Mouse (Mus musculus) monocyte, adult 5-6 weeks (primary cell): Measurements from ENCODE around the gene Lyrm4. TPM values are rescaled to one million over a fixed set of nuclear protein-coding genes. Genes with fewer than 3 reads are reported as not detected.

Source experiments
- ATAC-seq: fragments of 153-309, 156-312 bp; replicated peaks from 2 replicates; pipeline ENCODE4 v1.8.0; 2017; ENCODE audit warnings: mild to moderate bottlenecking; ENCODE audit not compliant: low TSS enrichment, insufficient number of reproducible peaks, severe bottlenecking, poor library complexity, low FRiP score
- total RNA-seq: library from RNA; stranded (forward); fragments of 200-1000, 200-491, 200-594 nt; gene quantifications from 3 replicates; pipeline ENCODE4 v1.2.3, GENCODE M21; 2017

Lyrm4 gene
- total RNA-seq, 1 experiment from 2014 or later: 6.6 TPM

- no peak for ATAC-seq
Measured at GRCm38 (mm10) chr13:36015636-36016035, 101.7 kb downstream of the Lyrm4 start.

DNA sequence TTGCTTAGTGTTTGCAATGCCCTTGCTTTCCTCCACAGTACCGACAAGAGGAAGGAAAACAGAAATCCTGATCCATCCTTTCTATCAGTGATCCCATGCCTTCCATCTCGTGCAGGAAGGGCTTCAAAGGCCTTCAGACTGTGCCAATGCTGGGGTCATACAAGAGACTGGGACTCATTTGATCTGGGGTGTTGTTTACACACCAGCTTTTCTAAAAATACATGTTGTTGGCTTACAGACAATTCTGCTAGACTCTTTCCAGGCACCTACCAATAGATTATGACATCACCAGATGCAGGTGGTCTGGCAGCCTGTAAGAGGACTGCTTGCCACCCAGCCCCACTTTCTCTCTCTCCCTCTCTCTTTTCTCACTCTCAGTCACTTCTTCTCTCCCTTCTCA, 107.3 kb downstream of the Lyrm4 start:
- ATAC-seq: no peak

GRCm38 (mm10) chr13:36000798-36001197, 116.5 kb downstream of the Lyrm4 start:
- no peak for ATAC-seq

DNA sequence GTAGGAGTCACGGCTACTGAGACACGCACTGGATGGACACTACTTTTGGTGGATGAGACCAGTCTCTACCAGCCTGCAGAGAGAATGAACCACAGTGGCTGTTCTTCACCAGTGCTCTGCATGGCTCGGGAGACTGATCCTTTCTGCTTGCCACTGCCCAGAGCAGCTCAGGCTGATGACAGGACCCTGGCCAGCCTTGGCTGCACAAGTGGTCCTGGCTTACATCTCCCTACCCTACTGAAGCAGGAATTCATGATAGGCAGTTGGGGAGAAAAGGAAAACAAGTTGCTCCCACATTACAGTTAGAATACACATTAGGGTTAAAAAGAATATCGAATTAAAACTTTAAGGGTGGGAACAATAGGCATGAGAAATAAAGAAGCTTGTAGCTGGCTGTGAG, 119.7 kb downstream of the Lyrm4 start:
- ATAC-seq: no peak

- ATAC-seq: no peak
Measured at GRCm38 (mm10) chr13:35995696-35996426, 121.5 kb downstream of the Lyrm4 start.

GRCm38 (mm10) chr13:35995231-35995630, 122.1 kb downstream of the Lyrm4 start:
- ATAC-seq: no peak

DNA sequence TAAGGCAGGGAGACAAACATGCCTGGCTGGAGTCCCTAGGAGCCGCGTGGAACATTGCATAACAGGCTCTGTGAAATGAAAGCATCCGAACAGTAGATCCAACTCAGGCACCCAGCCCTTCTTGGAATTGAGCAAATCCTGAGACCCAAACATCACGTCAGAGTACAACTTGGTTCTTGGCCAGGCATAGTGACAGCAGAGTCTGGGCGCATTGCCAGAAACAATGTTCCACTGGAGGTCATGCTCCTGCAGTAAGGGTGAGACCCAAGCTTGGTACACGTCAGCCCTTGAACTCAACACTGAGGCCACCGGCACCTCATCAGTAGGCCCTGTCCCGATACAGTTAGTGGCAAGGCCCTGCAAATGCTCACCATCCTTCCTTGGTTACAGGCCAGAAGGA, 123.3 kb downstream of the Lyrm4 start:
- ATAC-seq: no peak

GRCm38 (mm10) chr13:35991185-35991584, 126.1 kb downstream of the Lyrm4 start:
- ATAC-seq: peak; percentile 43

GRCm38 (mm10) chr13:35989329-35989728, 128.0 kb downstream of the Lyrm4 start:
- no peak for ATAC-seq

GRCm38 (mm10) chr13:35982985-35983384, 134.3 kb downstream of the Lyrm4 start:
- ATAC-seq: no peak

DNA sequence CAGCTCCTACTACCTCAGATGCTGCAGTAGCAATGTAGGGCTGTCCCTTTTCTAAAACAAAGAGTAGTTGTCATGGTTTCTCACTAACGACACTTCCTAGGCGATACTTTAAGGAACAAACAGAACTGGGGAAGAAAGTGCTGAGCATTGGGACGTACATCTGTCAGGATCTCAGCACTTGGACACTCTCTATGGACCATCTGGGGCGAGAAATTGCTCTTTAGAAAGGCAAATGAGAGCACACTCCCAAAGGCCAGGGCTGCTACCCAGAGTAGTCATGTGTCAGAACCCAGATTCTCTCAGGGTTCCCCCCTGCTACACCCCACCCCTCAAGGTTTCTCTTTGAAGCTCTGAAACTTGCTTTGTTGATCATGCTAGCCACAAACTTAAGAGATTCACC, 136.9 kb downstream of the Lyrm4 start:
- no peak for ATAC-seq

DNA sequence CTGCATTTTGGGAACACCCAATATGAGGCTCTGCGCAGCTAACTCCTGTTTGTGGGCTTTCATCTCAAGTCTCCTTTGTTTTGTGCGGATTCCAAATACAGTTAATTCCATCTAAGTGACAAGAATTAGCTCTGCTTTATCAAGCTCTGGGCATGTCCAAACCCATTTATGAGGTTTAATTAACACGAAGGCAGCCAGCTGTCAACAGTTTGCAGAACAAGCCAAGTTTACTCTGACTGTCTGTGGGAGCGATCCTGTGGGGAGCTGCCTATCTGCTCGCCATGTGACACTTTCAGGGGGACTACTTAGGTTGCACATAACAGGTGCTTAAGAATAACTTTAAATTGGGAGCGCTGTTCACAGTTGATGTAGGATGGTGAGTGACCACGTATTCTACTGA, 140.4 kb downstream of the Lyrm4 start:
- no peak for ATAC-seq

DNA sequence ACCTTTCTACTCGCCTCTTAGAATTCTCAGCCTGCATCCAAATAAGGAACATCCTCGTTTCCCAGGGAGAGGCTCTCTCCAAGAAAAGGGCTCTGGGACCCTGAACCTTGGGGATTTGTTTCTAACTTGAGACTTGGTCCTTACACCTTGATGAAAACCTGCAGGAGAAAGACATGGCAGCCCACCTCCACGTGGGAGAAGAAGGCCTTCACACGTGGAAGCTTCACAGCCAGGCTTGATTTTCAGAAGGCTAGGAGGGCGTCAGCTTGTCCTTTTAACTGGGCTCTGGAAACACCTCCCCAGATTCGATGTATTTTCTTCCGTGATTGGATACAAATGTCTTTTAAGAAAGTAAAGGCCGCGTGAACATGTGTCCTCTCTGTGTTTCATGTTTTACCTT, 147.5 kb downstream of the Lyrm4 start:
- no peak for ATAC-seq

DNA sequence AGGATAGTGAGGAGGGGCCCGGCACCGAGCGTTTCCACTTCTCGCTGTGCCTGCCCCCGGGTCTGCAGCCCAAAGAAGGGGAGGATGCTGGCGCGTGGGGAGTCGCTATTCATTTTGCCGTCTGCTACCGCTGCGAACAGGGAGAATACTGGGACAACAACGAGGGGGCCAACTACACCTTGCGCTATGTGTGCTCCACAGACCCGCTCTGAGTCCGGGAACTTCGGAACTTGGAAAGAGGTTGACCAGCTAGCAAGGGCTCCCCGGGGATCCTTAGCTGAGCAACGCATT, 147.9 kb downstream of the Lyrm4 start:
- ATAC-seq: no peak

GRCm38 (mm10) chr13:35968719-35969430, 148.5 kb downstream of the Lyrm4 start:
- ATAC-seq: 0 out of 2 replicates have a peak, but pooled peaks have one; percentile 5

DNA sequence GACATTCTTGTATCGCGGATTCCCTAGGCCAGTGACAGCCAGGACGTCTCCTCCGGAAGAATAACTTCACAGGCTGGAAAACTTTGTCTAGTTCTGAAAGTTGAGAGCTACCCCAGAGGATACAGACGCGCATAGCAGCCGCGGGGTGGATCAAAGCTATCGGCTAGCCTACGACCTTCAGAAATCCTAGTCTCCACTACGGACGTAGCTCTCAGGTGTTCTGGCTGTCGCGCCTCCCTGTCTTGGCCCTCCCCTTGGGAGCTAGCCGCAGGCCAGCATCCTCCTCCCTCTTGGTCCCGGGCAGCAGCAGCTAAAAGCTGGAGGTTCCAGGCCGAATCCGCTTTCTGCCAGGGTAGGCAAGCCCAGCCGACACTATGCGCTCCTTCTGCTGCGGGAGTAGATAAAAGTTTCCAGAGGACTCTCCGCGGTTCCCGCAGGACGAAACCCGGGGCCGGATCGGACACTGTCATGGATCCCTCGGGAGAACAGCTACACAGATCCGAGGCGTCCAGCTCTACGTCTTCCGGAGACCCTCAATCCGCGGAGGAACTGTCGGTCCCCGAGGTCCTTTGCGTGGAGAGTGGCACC, 149.1 kb downstream of the Lyrm4 start:
- no peak for ATAC-seq

DNA sequence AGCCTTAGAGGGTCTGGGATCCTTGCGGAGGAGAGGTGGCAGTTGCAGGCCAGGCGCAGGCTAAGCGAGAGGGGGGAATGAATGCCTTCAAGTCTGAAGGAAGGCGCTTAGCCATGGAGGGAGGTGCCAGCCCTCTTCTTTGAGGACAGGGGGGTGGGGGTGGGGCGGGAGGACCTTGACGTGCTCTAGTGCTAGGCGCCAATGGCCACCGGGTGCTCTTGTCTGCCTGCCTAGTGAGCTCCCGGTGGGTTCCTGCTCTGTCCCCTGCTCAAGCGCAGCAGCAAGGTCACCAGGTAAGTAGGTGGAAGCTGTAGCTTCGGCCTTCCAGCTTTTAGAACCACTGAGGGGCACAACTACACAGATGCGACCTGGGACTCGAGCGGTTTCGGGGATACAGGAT, 149.6 kb downstream of the Lyrm4 start:
- ATAC-seq: no peak

GRCm38 (mm10) chr13:35963583-35963982, 153.7 kb downstream of the Lyrm4 start:
- no peak for ATAC-seq

DNA sequence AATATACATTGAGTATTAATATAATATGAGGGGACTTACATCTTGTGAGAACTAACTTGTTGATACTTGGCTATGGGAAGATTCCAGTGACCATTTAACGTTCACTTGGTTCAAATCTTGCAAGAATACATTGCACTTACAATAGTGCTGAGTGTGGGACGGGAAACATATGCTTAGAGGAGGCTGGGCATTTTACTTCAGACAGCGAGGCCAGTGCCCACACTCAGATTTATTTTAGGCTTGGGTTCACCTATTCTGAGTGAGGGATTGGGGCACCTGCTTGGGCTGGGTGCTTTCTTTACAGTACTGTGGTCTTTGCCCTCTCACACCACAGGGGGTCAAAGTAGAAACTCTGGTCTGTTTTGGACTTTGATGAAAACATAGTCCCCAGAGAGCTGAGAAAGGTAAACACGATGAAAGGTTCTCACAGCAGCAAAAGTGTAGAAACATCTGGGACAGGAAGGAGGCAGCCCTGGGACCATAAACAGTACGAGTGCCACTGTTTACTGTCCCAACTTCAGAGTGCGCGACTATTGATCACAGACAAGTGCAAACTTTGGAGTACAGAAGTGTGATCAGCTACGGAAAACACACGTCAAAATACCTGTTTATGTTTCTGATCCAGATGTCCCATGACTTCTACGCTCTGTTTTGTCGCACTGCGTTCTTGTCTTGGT, 157.8 kb downstream of the Lyrm4 start:
- no peak for ATAC-seq

DNA sequence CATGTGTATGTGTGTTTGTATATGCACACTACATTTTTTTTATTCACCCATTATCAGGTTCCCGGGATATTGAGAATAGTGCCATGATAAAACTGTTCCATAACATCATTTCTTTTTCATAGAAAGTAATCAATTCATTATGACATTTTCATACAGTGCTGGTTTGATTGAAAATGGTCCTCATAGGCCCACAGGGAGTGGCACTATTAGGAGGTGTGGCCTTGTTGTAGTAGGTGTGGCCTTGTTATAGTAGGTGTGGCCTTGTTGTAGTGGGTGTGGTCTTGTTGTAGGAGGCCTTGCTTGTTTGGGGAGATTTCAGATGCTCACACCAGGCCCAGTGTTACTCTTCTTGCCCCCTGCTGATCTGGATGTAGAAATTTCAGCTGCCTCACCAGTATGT, 158.8 kb downstream of the Lyrm4 start, which contains the start of gene Ppp1r3g:
Ppp1r3g (plus strand) TSS at position 301 of the 400 bp plus-strand sequence.
- ATAC-seq: no peak
